Mouse (Mus musculus) MEL (cell line): Measurements from ENCODE around the gene Tom1l2.

Experiments
- CTCF ChIP-seq, 3 experiments: IDR thresholded peaks in 2 of 3; conservative IDR thresholded peaks in 1 of 3; 2 replicates each; pipeline ENCODE4 v1.5.1; 2011 to 2012; ENCODE audit warnings: low read length in 3 of 3, low read depth in 2 of 3, mild to moderate bottlenecking in 2 of 3, improper control_type of control experiment in 1 of 3, inconsistent platforms in 1 of 3, mixed read lengths in 1 of 3, moderate library complexity in 1 of 3; ENCODE audit not compliant: control insufficient read depth in 1 of 3, insufficient read depth in 1 of 3, poor library complexity in 1 of 3, severe bottlenecking in 1 of 3
- E2F4 ChIP-seq: IDR thresholded peaks from 2 replicates; pipeline ENCODE4 v1.6.1; 2011; ENCODE audit warnings: low read depth, low read length, improper control_type of control experiment, borderline replicate concordance
- UBTF ChIP-seq: IDR thresholded peaks from 2 replicates; pipeline ENCODE4 v1.6.1; 2012; ENCODE audit warnings: low read depth, mild to moderate bottlenecking, inconsistent platforms, low read length, improper control_type of control experiment, moderate library complexity, borderline replicate concordance; ENCODE audit not compliant: insufficient read depth
- ZC3H11A ChIP-seq: IDR thresholded peaks from 2 replicates; pipeline ENCODE4 v1.6.1; 2012; ENCODE audit warnings: low read depth, mild to moderate bottlenecking, inconsistent platforms, low read length, improper control_type of control experiment

- no peak for TF ChIP-seq UBTF
- TF ChIP-seq CTCF (IDR thresholded peaks at IDR 0.05 in 2 of 3, conservative IDR thresholded peaks at IDR 0.05 in 1 of 3; ENCODE audit: control insufficient read depth in 1 of 3, insufficient read depth in 1 of 3, low read depth in 2 of 3, low read length in 3 of 3, poor library complexity in 1 of 3, severe bottlenecking in 1 of 3): no peak
- TF ChIP-seq E2F4: no peak
- no peak for TF ChIP-seq ZC3H11A
These were observed 51.0 kb downstream of the Tom1l2 start for GRCm38 (mm10) chr11:60301588-60302208.
